8 mouse cellular contexts compared by ENCODE assay signal in the genomic region with DNA sequence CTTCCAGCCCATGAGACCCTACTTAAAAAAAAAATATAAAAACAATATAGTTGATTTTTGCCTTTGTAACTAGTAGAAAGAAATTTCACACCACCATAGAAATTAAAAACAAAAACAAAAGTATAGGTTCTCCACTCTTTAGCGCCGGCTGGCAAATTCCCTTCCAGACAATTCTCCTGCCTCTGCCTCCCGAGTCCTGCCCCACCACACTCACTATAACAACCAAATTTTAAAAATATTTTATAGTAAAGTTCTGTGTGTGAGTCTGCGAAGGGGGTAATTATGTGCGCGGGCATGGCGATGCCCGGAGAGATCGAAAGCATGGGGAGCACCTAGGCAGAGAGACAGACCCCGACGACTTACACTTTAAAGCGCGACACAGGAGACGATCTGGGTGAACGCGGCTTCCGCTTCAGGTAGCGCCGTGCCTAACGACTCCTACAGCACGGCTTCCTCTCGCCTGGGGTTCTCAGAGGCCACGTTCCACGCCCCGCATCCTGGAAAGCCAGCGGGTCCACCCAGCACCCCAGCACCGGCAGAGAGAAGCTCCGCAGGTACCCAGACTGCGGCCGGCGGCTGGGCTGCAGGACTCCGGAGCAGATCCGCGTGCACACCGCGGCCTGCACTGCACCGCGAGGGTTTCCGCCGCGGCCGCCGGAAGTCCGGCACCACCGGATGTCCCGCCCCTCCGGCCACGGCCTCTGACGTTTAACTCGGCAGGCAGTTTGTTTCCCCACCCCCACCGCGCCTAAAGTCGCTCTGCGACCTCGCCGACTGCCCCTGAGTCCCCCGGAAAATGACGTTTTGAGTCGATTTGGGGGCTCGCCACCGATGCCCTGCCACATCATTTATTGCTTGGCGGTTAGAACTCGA. TPM values are rescaled to one million over a fixed set of nuclear protein-coding genes. Genes with fewer than 3 reads are reported as not detected.
DNase-seq lines count a peak whose midpoint lies in the region; ATAC-seq lines count a peak whose summit lies in the region.

Gene Trmt10c, minus strand, starts transcription at position 682 of the 873 bp plus-strand sequence.

- peaks cover 17% of the 10 kb centered on the region for H3K4me1 ChIP-seq in hindbrain, embryonic 15.5 days (replicated peaks)

- peak within 1 kb of the TSS; percentile 66 for H3K4me2 ChIP-seq in hindbrain, embryonic 15.5 days

- peaks cover 21% of the 10 kb centered on the region for H3K36me3 ChIP-seq in hindbrain, embryonic 15.5 days

- H3K27ac ChIP-seq in hindbrain, embryonic 15.5 days (replicated peaks): peak within 1 kb of the TSS; percentile 86

- H3K27me3 ChIP-seq in hindbrain, embryonic 15.5 days: no peaks in the 10 kb centered on the region

- ATAC-seq in hindbrain, embryonic 15.5 days (ENCODE audit: low FRiP score, low read depth): peak; percentile 99

- DNase-seq in WW6 (ENCODE audit: low read depth, low spot score): peak; percentile 82
- DNase-seq in cerebellum, postnatal 36 days: peak; percentile 94 to 97
- peak; percentile 91 to 93 for DNase-seq in frontal cortex, postnatal 36 days (ENCODE audit: low spot score in 2 of 2)
- DNase-seq in left cerebral cortex, adult 11 months (ENCODE audit: low spot score): peak; percentile 82
- peak; percentile 95 for DNase-seq in lung, postnatal 36 days
- DNase-seq in retina, embryonic 14.5 days (ENCODE audit: low spot score): peak; percentile 91
- DNase-seq in thymus, postnatal 36 days: peak; percentile 92

- H3K9me3 ChIP-seq in hindbrain, embryonic 15.5 days: no peaks in the 10 kb centered on the region

- H3K9ac ChIP-seq in hindbrain, embryonic 15.5 days: peak within 1 kb of the TSS; percentile 76

- peak within 1 kb of the TSS; percentile 69 for H3K4me3 ChIP-seq in hindbrain, embryonic 15.5 days

- WGBS in hindbrain, embryonic 15.5 days: under 1% methylated on average over 62 of the region's 63 CpGs

RNA-seq across cellular contexts. Expression of gene Trmt10c, which starts in this region (rescaled TPM):
- 17.7 and 18.0 TPM in 2 replicates for polyA plus RNA-seq in hindbrain, embryonic 15.5 days (2015; fragmentation: Nextera tagmentation; extraction: Ambion mirVana)

Comparison
In these comparisons a context has a peak if more than half of its experiments do, and no peak if none do; other contexts are left out.
1. Peak in every context shown above with its lines: DNase-seq, ATAC-seq, H3K4me3 ChIP-seq and H3K27ac ChIP-seq.